Mouse (Mus musculus) olfactory bulb, adult 2 months (tissue): ENCODE data around the gene Mrps12.

Experiments
- CTCF ChIP-seq: fragments of 200-500 bp; IDR thresholded peaks from 2 replicates; pipeline ENCODE4 v1.5.1; 2012; ENCODE audit warnings: low read depth, mild to moderate bottlenecking, low read length, moderate library complexity; ENCODE audit not compliant: insufficient read depth
- POLR2A ChIP-seq: fragments of 200-500 bp; IDR thresholded peaks from 2 replicates; pipeline ENCODE4 v1.6.1; 2012; ENCODE audit warnings: mild to moderate bottlenecking, low read depth, low read length, moderate library complexity; ENCODE audit not compliant: insufficient read depth

GRCm38 (mm10) chr7:28758623-28759022 is 17.0 kb upstream of the Mrps12 start:
- TF ChIP-seq CTCF (no peak), POLR2A (no peak)
